9 mouse cellular contexts compared by ENCODE assay signal in the genomic region with DNA sequence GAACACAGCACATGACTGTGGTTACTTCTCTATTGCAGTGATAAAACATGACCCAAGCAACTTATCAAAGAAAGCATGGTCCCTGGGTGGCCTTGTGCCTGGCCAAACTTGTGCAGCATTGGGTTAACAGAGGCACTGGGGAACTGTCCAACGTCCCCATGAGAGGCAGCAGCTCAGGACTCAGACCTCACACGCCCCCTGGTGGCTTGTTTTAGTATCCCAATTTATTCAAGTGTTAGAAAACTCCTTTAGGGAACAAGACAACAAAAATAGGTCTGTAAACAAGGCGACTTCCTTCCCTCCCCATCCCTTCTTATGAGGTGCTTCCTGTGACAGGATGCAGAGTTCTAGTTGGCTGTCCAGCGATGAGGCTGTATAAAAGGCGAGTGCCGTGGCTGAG. TPM values are rescaled to one million over a fixed set of nuclear protein-coding genes. Genes with fewer than 3 reads are reported as not detected.
DNase-seq lines count a peak whose midpoint lies in the region; ATAC-seq and TF ChIP-seq lines count a peak whose summit lies in the region.
"Had no signal": no experiment of that assay in that cellular context is flagged by ENCODE, and none has a peak within 500 bp of the region (broad histone marks: within the 10 kb centered on the region; RNA-seq: fewer than 3 reads in every experiment).

No protein-coding gene starts in this region.

- no peak for TF ChIP-seq EP300 in liver, embryonic 14.5 days (IDR thresholded peaks at IDR 0.05; ENCODE audit: low read depth)

- no peak overlapping the region for H3K27ac ChIP-seq in forebrain, embryonic 10.5 days
- H3K27ac ChIP-seq in forebrain, embryonic 15.5 days (replicated peaks) = no peak overlapping the region
- no peak overlapping the region for H3K27ac ChIP-seq in thymus, adult 2 months (ENCODE audit: control insufficient read depth, insufficient read depth, low read length)
- no peak overlapping the region for H3K27ac ChIP-seq in cortical plate, adult 2 months (ENCODE audit: insufficient read depth, low read length)
- no peak overlapping the region for H3K27ac ChIP-seq in intestine, embryonic 16.5 days (ENCODE audit: low read length)
- H3K27ac ChIP-seq in liver, embryonic 14.5 days = no peak overlapping the region
- H3K27ac ChIP-seq: liver, embryonic 15.5 days had no signal

- H3K27me3 ChIP-seq in forebrain, embryonic 10.5 days (ENCODE audit: poor library complexity, severe bottlenecking) = no peaks in the 10 kb centered on the region
- H3K27me3 ChIP-seq in forebrain, embryonic 15.5 days = no peaks in the 10 kb centered on the region
- H3K27me3 ChIP-seq in thymus, adult 2 months (ENCODE audit: control insufficient read depth, insufficient read depth, low read length) = no peaks in the 10 kb centered on the region
- no peaks in the 10 kb centered on the region for H3K27me3 ChIP-seq in intestine, embryonic 16.5 days (replicated peaks; ENCODE audit: control insufficient read depth, insufficient read depth, low read length)
- H3K27me3 ChIP-seq in liver, embryonic 14.5 days (ENCODE audit: control insufficient read depth, insufficient read depth, low read length) = no peaks in the 10 kb centered on the region
- H3K27me3 ChIP-seq: liver, embryonic 15.5 days had no signal

- WGBS in forebrain, embryonic 10.5 days = 30% methylated on average over 6 of the region's 6 CpGs
- 31% methylated on average over 6 of the region's 6 CpGs for WGBS in forebrain, embryonic 15.5 days
- 54% methylated on average over 6 of the region's 6 CpGs for WGBS in thymus, adult 2 months
- 31% methylated on average over 6 of the region's 6 CpGs for WGBS in intestine, embryonic 16.5 days
- WGBS in liver, embryonic 14.5 days (ENCODE audit: insufficient replicate concordance) = 24% methylated on average over 6 of the region's 6 CpGs

- ATAC-seq in forebrain, embryonic 15.5 days (replicated peaks) = no peak; the same call in 1 of the 2 replicates
- 0 out of 2 replicates have a peak, but pooled peaks have one; percentile 31 for ATAC-seq in intestine, embryonic 16.5 days
- no peak for ATAC-seq in liver, embryonic 14.5 days (ENCODE audit: insufficient read depth)

- no peak overlapping the region for H3K4me3 ChIP-seq in forebrain, embryonic 10.5 days
- H3K4me3 ChIP-seq in forebrain, embryonic 15.5 days = no peak overlapping the region
- H3K4me3 ChIP-seq in thymus, adult 2 months (ENCODE audit: control insufficient read depth, insufficient read depth, low read length) = no peak overlapping the region
- H3K4me3 ChIP-seq in cortical plate, adult 2 months (ENCODE audit: insufficient read depth, low read length) = no peak overlapping the region
- H3K4me3 ChIP-seq in intestine, embryonic 16.5 days (ENCODE audit: low read length) = no peak overlapping the region
- H3K4me3 ChIP-seq in liver, embryonic 14.5 days (ENCODE audit: insufficient read depth in 1 of 2, low read depth in 2 of 2, low read length in 2 of 2) = no peak overlapping the region
- H3K4me3 ChIP-seq: liver, embryonic 15.5 days had no signal

- H3K4me1 ChIP-seq in forebrain, embryonic 10.5 days = no peaks in the 10 kb centered on the region
- no peaks in the 10 kb centered on the region for H3K4me1 ChIP-seq in forebrain, embryonic 15.5 days
- no peaks in the 10 kb centered on the region for H3K4me1 ChIP-seq in thymus, adult 2 months (replicated peaks; ENCODE audit: control insufficient read depth, insufficient read depth, low read length)
- H3K4me1 ChIP-seq in cortical plate, adult 2 months (ENCODE audit: control insufficient read depth, insufficient read depth, low read length) = no peaks in the 10 kb centered on the region
- H3K4me1 ChIP-seq in intestine, embryonic 16.5 days (ENCODE audit: control insufficient read depth, insufficient read depth, low read length) = no peaks in the 10 kb centered on the region
- H3K4me1 ChIP-seq in liver, embryonic 14.5 days (replicated peaks; ENCODE audit: control insufficient read depth in 2 of 2, insufficient read depth in 2 of 2, low read length in 1 of 2) = no peaks in the 10 kb centered on the region
- H3K4me1 ChIP-seq: liver, embryonic 15.5 days had no signal

- no peaks in the 10 kb centered on the region for H3K9me3 ChIP-seq in forebrain, embryonic 10.5 days
- no peaks in the 10 kb centered on the region for H3K9me3 ChIP-seq in forebrain, embryonic 15.5 days
- H3K9me3 ChIP-seq in intestine, embryonic 16.5 days (ENCODE audit: control insufficient read depth, low read length) = no peaks in the 10 kb centered on the region
- H3K9me3 ChIP-seq in liver, embryonic 14.5 days (ENCODE audit: control insufficient read depth, low read length) = no peaks in the 10 kb centered on the region
- H3K9me3 ChIP-seq: liver, embryonic 15.5 days had no signal

- TF ChIP-seq POLR2A in thymus, adult 2 months (IDR thresholded peaks at IDR 0.05; ENCODE audit: control insufficient read depth, extremely low read depth, insufficient read depth, low read length, poor library complexity) = no peak
- no peak for TF ChIP-seq POLR2A in cortical plate, adult 2 months (IDR thresholded peaks at IDR 0.05; ENCODE audit: extremely low read depth, insufficient read depth, low read length)

- peaks cover 13% of the 10 kb centered on the region; the same call in 1 of the 2 replicates for H3K36me3 ChIP-seq in forebrain, embryonic 10.5 days (replicated peaks)
- no peaks in the 10 kb centered on the region for H3K36me3 ChIP-seq in forebrain, embryonic 15.5 days
- 0 out of 2 replicates have a peak, but pooled peaks cover 3% of the 10 kb centered on the region for H3K36me3 ChIP-seq in thymus, adult 2 months (ENCODE audit: control insufficient read depth, insufficient read depth, low read length)
- peaks cover 4% of the 10 kb centered on the region for H3K36me3 ChIP-seq in intestine, embryonic 16.5 days (ENCODE audit: control insufficient read depth, insufficient read depth, low read length)
- H3K36me3 ChIP-seq in liver, embryonic 14.5 days (replicated peaks; ENCODE audit: control insufficient read depth, insufficient read depth, low read depth) = peaks cover 4% of the 10 kb centered on the region; the same call in 1 of the 2 replicates

- peak; percentile 49 for DNase-seq in forebrain, embryonic 10.5 days (ENCODE audit: extremely low spot score, low spot score)
- peak; percentile 48 for DNase-seq in thymus, adult 2 months
- DNase-seq in thymus, adult 18-20 months = no peak
- peak in 2 of 3 experiments; percentile 31 to 32 for DNase-seq in liver, embryonic 14.5 days (ENCODE audit: low read depth in 3 of 3, low spot score in 3 of 3)
- DNase-seq in skeletal muscle tissue, adult 2 months (ENCODE audit: low read depth, low spot score) = peak; percentile 60

- H3K4me2 ChIP-seq in forebrain, embryonic 15.5 days (replicated peaks) = no peak overlapping the region
- no peak overlapping the region for H3K4me2 ChIP-seq in intestine, embryonic 16.5 days (ENCODE audit: low read depth, low read length)
- H3K4me2 ChIP-seq in liver, embryonic 14.5 days (ENCODE audit: low read depth) = no peak overlapping the region
- H3K4me2 ChIP-seq: liver, embryonic 15.5 days had no signal

- H3K9ac ChIP-seq in forebrain, embryonic 15.5 days (replicated peaks) = no peak overlapping the region
- no peak overlapping the region for H3K9ac ChIP-seq in intestine, embryonic 16.5 days (ENCODE audit: low read depth, low read length)
- no peak overlapping the region for H3K9ac ChIP-seq in liver, embryonic 14.5 days (replicated peaks)
- H3K9ac ChIP-seq: liver, embryonic 15.5 days had no signal

- peak; percentile 62; the same call in 1 of the 2 replicates for TF ChIP-seq CTCF in thymus, adult 2 months (IDR thresholded peaks at IDR 0.05; ENCODE audit: borderline replicate concordance, control insufficient read depth, extremely low read depth, insufficient read depth, low read length, poor library complexity)
- TF ChIP-seq CTCF in cortical plate, adult 2 months (IDR thresholded peaks at IDR 0.05; ENCODE audit: extremely low read depth, insufficient read depth, low read length) = peak; percentile 59
- peak; percentile 87 for TF ChIP-seq CTCF in liver, embryonic 14.5 days (IDR thresholded peaks at IDR 0.05; ENCODE audit: low read depth)

RNA-seq across cellular contexts. Expression of a gene that starts 8.7 kb away (rescaled TPM):
- polyA plus RNA-seq in forebrain, embryonic 10.5 days (2016; fragmentation: Nextera tagmentation; extraction: Ambion mirVana) = 15.8 and 17.8 TPM in 2 replicates
- 11.6 and 12.8 TPM in 2 replicates for polyA plus RNA-seq in forebrain, embryonic 15.5 days (2015; fragmentation: Nextera tagmentation; extraction: Ambion mirVana)
- 54.8 and 59.7 TPM in 2 replicates for polyA plus RNA-seq in thymus, adult 2 months (2012; rRNA removed)
- polyA plus RNA-seq in cortical plate, adult 2 months (2012; rRNA removed) = 17.4 and 19.4 TPM in 2 replicates
- 39.5 and 42.2 TPM in 2 replicates for polyA plus RNA-seq in intestine, embryonic 16.5 days (2015; fragmentation: Nextera tagmentation; extraction: Ambion mirVana)
- polyA plus RNA-seq in liver, embryonic 14.5 days (2012; rRNA removed) = 9.7 and 11.3 TPM in 2 replicates
- polyA plus RNA-seq in liver, embryonic 14.5 days (2014; fragmentation: Nextera tagmentation; extraction: Ambion mirVana) = 9.2 and 11.5 TPM in 2 replicates

RNA-seq across cellular contexts. Expression of a gene that starts 27.0 kb away (rescaled TPM):
- 1.0 and 1.3 TPM in 2 replicates for polyA plus RNA-seq in forebrain, embryonic 10.5 days (2016; fragmentation: Nextera tagmentation; extraction: Ambion mirVana)
- 12.5 and 13.7 TPM in 2 replicates for polyA plus RNA-seq in forebrain, embryonic 15.5 days (2015; fragmentation: Nextera tagmentation; extraction: Ambion mirVana)
- 1.9 and 2.8 TPM in 2 replicates for polyA plus RNA-seq in thymus, adult 2 months (2012; rRNA removed)
- 8.6 and 9.3 TPM in 2 replicates for polyA plus RNA-seq in cortical plate, adult 2 months (2012; rRNA removed)
- 2.8 and 4.2 TPM in 2 replicates for polyA plus RNA-seq in intestine, embryonic 16.5 days (2015; fragmentation: Nextera tagmentation; extraction: Ambion mirVana)
- polyA plus RNA-seq in liver, embryonic 14.5 days (2012; rRNA removed) = 0.57 and 0.71 TPM in 2 replicates
- polyA plus RNA-seq in liver, embryonic 14.5 days (2014; fragmentation: Nextera tagmentation; extraction: Ambion mirVana) = 0.85 and 0.90 TPM in 2 replicates

RNA-seq across cellular contexts. Expression of a gene that starts 38.3 kb away (rescaled TPM):
- polyA plus RNA-seq in forebrain, embryonic 10.5 days (2016; fragmentation: Nextera tagmentation; extraction: Ambion mirVana) = 24.7 and 26.5 TPM in 2 replicates
- polyA plus RNA-seq in forebrain, embryonic 15.5 days (2015; fragmentation: Nextera tagmentation; extraction: Ambion mirVana) = 34.8 and 37.2 TPM in 2 replicates
- polyA plus RNA-seq in thymus, adult 2 months (2012; rRNA removed) = 61.7 and 71.7 TPM in 2 replicates
- 52.7 and 58.7 TPM in 2 replicates for polyA plus RNA-seq in cortical plate, adult 2 months (2012; rRNA removed)
- polyA plus RNA-seq in intestine, embryonic 16.5 days (2015; fragmentation: Nextera tagmentation; extraction: Ambion mirVana) = 36.7 and 38.6 TPM in 2 replicates
- polyA plus RNA-seq in liver, embryonic 14.5 days (2012; rRNA removed) = 11.5 and 12.1 TPM in 2 replicates
- polyA plus RNA-seq in liver, embryonic 14.5 days (2014; fragmentation: Nextera tagmentation; extraction: Ambion mirVana) = 11.4 and 12.5 TPM in 2 replicates

RNA-seq across cellular contexts. Expression of a gene that starts 48.2 kb away (rescaled TPM):
- 0.09 and 0.14 TPM in 2 replicates for polyA plus RNA-seq in forebrain, embryonic 10.5 days (2016; fragmentation: Nextera tagmentation; extraction: Ambion mirVana)
- 0.06 and 0.11 TPM in 2 replicates for polyA plus RNA-seq in forebrain, embryonic 15.5 days (2015; fragmentation: Nextera tagmentation; extraction: Ambion mirVana)
- 1.5 and 2.0 TPM in 2 replicates for polyA plus RNA-seq in thymus, adult 2 months (2012; rRNA removed)
- 12.2 and 15.4 TPM in 2 replicates for polyA plus RNA-seq in cortical plate, adult 2 months (2012; rRNA removed)
- 0.05 TPM in 1 of 2 replicates, not detected in the other for polyA plus RNA-seq in intestine, embryonic 16.5 days (2015; fragmentation: Nextera tagmentation; extraction: Ambion mirVana)
- polyA plus RNA-seq in liver, embryonic 14.5 days (2012; rRNA removed) = 0.01 TPM in 1 of 2 replicates, not detected in the other
- not detected in 2 replicates for polyA plus RNA-seq in liver, embryonic 14.5 days (2014; fragmentation: Nextera tagmentation; extraction: Ambion mirVana)
- polyA plus RNA-seq: liver, embryonic 15.5 days had no signal

Comparison
In these comparisons a context has a peak if more than half of its experiments do, and no peak if none do; other contexts are left out.
1. DNase-seq: peak in forebrain, embryonic 10.5 days (single experiment), thymus, adult 2 months (single experiment), liver, embryonic 14.5 days (2 of 3) and skeletal muscle tissue, adult 2 months (single experiment); none in thymus, adult 18-20 months (0 of 2).
2. Peak in every context shown above with its lines, with median percentiles within 50 percentile points of each other: CTCF ChIP-seq.